Mouse (Mus musculus) hindbrain, embryonic 10.5 days (tissue): ENCODE results near the gene Zbtb20. TPM values are rescaled to one million over a fixed set of nuclear protein-coding genes. Genes with fewer than 3 reads are reported as not detected.

Experiments
- DNase-seq: peaks from one replicate; pipeline ENCODE4 v3.0.0-alpha.2; 2017; ENCODE audit warnings: low spot score
- H3K27ac ChIP-seq: fragments of 300-500 bp; sonication (generic); 2 replicates; pipeline ENCODE4 v1.5.1; 2016; ENCODE audit warnings: mild to moderate bottlenecking, moderate library complexity
- H3K27me3 ChIP-seq: fragments of 300-500 bp; sonication (generic); 2 replicates; pipeline ENCODE4 v1.6.1; 2016; ENCODE audit warnings: mild to moderate bottlenecking; ENCODE audit not compliant: poor library complexity, insufficient read depth, severe bottlenecking
- H3K36me3 ChIP-seq: fragments of 300-500 bp; sonication (generic); 2 replicates; pipeline ENCODE4 v1.6.1; 2016; ENCODE audit warnings: mild to moderate bottlenecking, moderate library complexity
- H3K4me1 ChIP-seq: fragments of 300-500 bp; sonication (generic); replicated peaks from 2 replicates; pipeline ENCODE4 v1.6.1; 2016; ENCODE audit warnings: mild to moderate bottlenecking
- H3K4me3 ChIP-seq: fragments of 300-500 bp; sonication (generic); 2 replicates; pipeline ENCODE4 v1.5.1; 2016; ENCODE audit warnings: mild to moderate bottlenecking, moderate library complexity
- H3K9me3 ChIP-seq: fragments of 300-500 bp; sonication (generic); 2 replicates; pipeline ENCODE4 v1.6.1; 2016; ENCODE audit warnings: mild to moderate bottlenecking, moderate library complexity
- WGBS: fragments of 180-500 bp; shearing (Covaris S2); methylation state at CpG from one replicate; pipeline ENCODE4 v1.1.7; 2016; 5-methylcytosine and 5-hydroxymethylcytosine counted together
- polyA plus RNA-seq: library from polyadenylated mRNA; unstranded; fragments of >200 nt; fragmentation: Nextera tagmentation; extraction: Ambion mirVana; gene quantifications from 2 replicates; pipeline ENCODE4 v1.2.1, GENCODE M21; 2016

Zbtb20 gene
- polyA plus RNA-seq, 1 experiment from 2014 or later: 41.3 TPM

GRCm38 (mm10) chr16:43370496-43371020 is 494.9 kb downstream of the Zbtb20 start:
- no peaks in the 10 kb centered on the region for H3K9me3 ChIP-seq
- H3K4me3 ChIP-seq: no peak overlapping the region
- no peak for DNase-seq
- H3K4me1 ChIP-seq: no peaks in the 10 kb centered on the region
- 89% methylated on average over 3 of the region's 3 CpGs for WGBS
- H3K27ac ChIP-seq: no peak overlapping the region
- H3K27me3 ChIP-seq: no peaks in the 10 kb centered on the region
- H3K36me3 ChIP-seq: no peaks in the 10 kb centered on the region

DNA sequence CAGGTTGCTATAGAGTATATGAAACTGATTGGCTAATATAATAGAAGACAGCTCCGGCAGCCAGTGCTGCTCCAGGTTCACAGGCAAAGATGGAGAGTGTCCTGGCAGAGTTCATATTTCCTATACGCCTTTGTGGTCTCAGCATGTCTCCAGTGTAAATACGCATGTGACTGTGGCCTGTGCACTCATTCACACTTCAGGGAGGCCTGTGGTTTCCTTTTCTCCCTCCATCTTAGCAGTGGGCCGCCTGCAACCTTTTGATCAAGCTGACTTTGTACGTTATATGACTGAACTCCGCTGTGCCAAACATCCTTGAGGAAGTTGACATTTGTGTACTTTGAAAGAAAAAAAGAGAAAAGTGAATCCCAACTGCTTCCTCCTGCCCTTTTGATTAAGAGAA is 501.1 kb downstream of the Zbtb20 start:
- Histone ChIP-seq H3K27ac (no peak overlapping the region), H3K4me3 (no peak overlapping the region), H3K36me3 (no peaks in the 10 kb centered on the region), H3K27me3 (no peaks in the 10 kb centered on the region), H3K9me3 (no peaks in the 10 kb centered on the region), H3K4me1 (no peaks in the 10 kb centered on the region)
- DNase-seq: no peak
- WGBS: 74% methylated on average over 6 of the region's 6 CpGs

DNA sequence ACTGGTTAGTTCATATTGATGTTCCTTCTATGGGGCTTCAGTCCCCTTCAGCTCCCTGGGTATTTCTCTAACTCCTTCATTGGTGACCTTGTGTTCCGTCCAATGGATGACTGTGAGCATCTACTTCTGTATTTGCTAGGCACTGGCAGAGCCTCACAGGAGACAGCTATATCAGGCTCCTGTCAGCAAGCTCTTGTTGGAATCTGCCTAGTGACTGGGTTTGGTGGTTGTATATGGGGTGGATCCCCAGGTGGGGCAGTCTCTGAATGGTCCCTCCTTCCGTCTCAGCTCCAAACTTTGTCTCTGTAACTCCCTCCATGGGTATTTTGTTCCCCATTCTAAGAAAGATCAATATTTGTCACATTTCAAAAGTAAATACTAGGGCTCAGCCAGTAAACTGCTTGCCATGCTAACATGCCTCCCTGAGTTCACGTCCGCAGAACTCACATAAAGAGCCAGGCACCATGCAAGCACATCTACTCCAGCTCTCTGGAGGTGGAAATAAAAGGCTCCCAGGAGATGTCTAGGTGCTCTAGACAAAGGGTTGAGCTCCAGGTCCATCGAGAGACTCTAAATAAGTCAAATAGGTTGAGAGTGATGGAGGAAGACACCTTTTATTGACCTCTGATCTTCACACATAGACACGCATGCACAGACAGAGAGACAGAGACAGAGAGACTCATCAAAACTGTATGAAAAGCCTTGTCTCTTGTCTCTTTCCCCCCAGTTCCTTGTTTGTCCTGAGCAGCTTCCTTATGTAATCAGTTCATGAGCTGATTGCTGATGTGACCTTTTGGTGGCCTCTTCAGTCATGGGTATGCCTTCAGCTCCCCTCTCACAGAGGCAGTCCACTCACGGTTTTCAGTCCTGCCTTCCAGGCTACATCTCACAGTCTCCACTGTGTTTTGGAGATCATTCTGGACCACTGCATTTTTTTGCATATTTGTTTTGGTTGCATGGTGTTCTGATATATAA is 504.0 kb downstream of the Zbtb20 start:
- Histone ChIP-seq H3K27me3 (no peaks in the 10 kb centered on the region), H3K9me3 (no peaks in the 10 kb centered on the region), H3K27ac (no peak overlapping the region), H3K4me1 (no peaks in the 10 kb centered on the region), H3K36me3 (no peaks in the 10 kb centered on the region), H3K4me3 (no peak overlapping the region)
- WGBS: 88% methylated on average over 7 of the region's 7 CpGs
- no peak for DNase-seq

DNA sequence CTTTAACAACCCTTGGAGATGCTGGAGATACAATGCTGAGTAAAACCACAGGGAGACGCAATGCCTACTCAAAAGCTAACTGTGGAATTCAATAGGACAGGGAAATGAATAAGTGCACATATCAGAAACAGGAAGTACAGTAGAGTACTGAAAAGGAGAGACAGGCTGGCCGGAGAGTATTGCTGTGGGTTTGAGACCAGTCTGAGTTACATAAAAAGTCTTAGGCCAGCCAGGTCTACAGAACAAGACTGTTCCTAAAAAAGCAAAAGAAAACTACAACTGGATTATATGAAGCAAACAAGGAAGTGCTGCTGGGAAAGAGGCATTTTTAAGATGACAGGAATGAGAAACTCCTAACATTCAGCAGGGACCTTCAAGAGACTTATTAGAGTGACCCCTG is 505.5 kb downstream of the Zbtb20 start:
- H3K27me3 ChIP-seq: no peaks in the 10 kb centered on the region
- H3K9me3 ChIP-seq: no peaks in the 10 kb centered on the region
- H3K27ac ChIP-seq: no peak overlapping the region
- 91% methylated on average over 2 of the region's 2 CpGs for WGBS
- no peaks in the 10 kb centered on the region for H3K36me3 ChIP-seq
- no peak overlapping the region for H3K4me3 ChIP-seq
- H3K4me1 ChIP-seq: peaks cover 6% of the 10 kb centered on the region
- no peak for DNase-seq

DNA sequence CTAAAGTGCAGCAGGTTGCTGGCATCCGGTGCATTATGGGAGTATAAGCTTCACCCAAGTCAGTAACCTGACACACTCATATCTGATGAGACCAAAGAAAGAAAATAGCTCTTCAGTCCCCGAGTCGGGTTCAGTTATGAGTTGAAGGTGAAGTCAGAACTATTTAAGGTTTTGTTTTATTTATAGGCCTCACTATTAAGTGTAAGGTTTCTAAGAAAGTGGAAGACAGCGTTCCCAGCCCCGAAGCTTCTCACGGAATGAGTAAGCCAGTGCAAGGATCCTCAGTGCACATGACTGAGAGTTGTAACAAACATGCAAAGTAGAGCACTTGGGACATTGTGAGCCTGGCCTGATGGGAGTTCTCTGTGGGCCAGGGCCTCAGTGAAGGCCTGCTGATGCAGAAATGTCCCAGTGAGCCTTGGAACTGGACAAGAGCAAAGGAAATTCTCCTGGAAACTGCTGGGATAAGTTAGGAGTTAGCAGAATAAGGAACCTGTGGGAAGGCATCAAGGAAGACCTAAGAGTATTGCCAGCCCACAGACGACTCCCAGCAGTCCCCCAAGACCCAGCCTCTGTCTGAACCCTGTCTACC is 507.6 kb downstream of the Zbtb20 start:
- no peak for DNase-seq
- Histone ChIP-seq H3K9me3 (no peaks in the 10 kb centered on the region), H3K36me3 (no peaks in the 10 kb centered on the region), H3K27me3 (no peaks in the 10 kb centered on the region), H3K4me1 (peaks cover 8% of the 10 kb centered on the region), H3K27ac (no peak overlapping the region), H3K4me3 (no peak overlapping the region)
- WGBS: 84% methylated on average over 7 of the region's 7 CpGs

GRCm38 (mm10) chr16:43384953-43385619 is 509.4 kb downstream of the Zbtb20 start:
- DNase-seq: no peak
- H3K27me3 ChIP-seq: no peaks in the 10 kb centered on the region
- H3K9me3 ChIP-seq: no peaks in the 10 kb centered on the region
- WGBS: 92% methylated on average over 4 of the region's 4 CpGs
- H3K4me1 ChIP-seq: peaks cover 8% of the 10 kb centered on the region
- no peak overlapping the region for H3K4me3 ChIP-seq
- no peaks in the 10 kb centered on the region for H3K36me3 ChIP-seq
- H3K27ac ChIP-seq: no peak overlapping the region

GRCm38 (mm10) chr16:43385620-43386210 is 510.0 kb downstream of the Zbtb20 start:
- no peak for DNase-seq
- no peaks in the 10 kb centered on the region for H3K36me3 ChIP-seq
- peaks cover 8% of the 10 kb centered on the region for H3K4me1 ChIP-seq
- no peak overlapping the region for H3K4me3 ChIP-seq
- no peaks in the 10 kb centered on the region for H3K27me3 ChIP-seq
- no peaks in the 10 kb centered on the region for H3K9me3 ChIP-seq
- whole genome bisulfite sequencing: 66% methylated on average over 5 of the region's 5 CpGs
- no peak overlapping the region for H3K27ac ChIP-seq

DNA sequence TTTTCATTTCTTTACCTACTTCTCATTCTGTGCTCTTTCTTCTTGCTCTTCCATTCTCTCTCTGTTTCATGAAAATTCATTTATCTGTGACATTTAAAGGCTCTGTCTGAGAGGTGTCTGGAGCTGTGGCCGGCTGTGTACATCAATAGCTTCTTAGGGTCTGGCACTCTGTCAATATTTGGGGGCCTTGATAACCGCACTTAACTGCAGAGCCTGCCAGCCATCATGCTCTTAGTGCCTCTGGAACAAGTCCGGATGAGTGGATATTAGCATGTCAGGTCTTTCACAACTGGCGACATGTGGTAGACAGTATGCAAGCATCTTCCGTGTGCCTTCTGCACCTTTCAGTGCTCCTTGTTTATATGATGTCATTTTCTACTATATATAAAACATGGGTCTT is 510.7 kb downstream of the Zbtb20 start:
- no peak overlapping the region for H3K27ac ChIP-seq
- H3K4me3 ChIP-seq: no peak overlapping the region
- no peaks in the 10 kb centered on the region for H3K27me3 ChIP-seq
- H3K36me3 ChIP-seq: no peaks in the 10 kb centered on the region
- DNase-seq: no peak
- H3K9me3 ChIP-seq: no peaks in the 10 kb centered on the region
- H3K4me1 ChIP-seq: peaks cover 8% of the 10 kb centered on the region
- WGBS: 88% methylated on average over 5 of the region's 5 CpGs

GRCm38 (mm10) chr16:43388389-43388788 is 512.7 kb downstream of the Zbtb20 start:
- Histone ChIP-seq H3K27ac (no peak overlapping the region), H3K9me3 (no peaks in the 10 kb centered on the region), H3K4me3 (no peak overlapping the region), H3K27me3 (no peaks in the 10 kb centered on the region), H3K4me1 (peaks cover 8% of the 10 kb centered on the region), H3K36me3 (no peaks in the 10 kb centered on the region)
- WGBS: 93% methylated on average over 5 of the region's 5 CpGs
- no peak for DNase-seq

DNA sequence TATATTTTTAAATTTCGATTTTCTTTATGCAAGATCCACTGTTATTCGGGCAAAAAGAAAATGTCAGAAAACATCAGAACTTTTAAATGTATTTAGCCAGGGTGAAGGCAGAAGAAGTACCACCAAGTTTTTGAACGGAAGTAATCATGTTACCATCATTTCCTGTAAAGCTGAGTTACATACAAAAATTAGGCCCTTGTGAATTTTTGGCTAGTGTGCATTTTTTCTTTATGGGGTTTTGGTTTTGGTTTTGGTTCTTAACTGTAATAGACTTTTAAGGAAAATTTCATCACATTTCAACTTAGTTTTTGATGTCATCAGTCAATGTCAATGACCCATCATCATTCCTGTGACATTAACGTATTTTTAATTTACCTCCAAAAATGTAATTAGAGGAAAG is 514.7 kb downstream of the Zbtb20 start:
- Histone ChIP-seq H3K4me1 (peaks cover 13% of the 10 kb centered on the region), H3K9me3 (no peaks in the 10 kb centered on the region), H3K27me3 (no peaks in the 10 kb centered on the region), H3K36me3 (no peaks in the 10 kb centered on the region), H3K27ac (no peak overlapping the region), H3K4me3 (no peak overlapping the region)
- WGBS: 88% methylated on average over 4 of the region's 4 CpGs
- DNase-seq: no peak

DNA sequence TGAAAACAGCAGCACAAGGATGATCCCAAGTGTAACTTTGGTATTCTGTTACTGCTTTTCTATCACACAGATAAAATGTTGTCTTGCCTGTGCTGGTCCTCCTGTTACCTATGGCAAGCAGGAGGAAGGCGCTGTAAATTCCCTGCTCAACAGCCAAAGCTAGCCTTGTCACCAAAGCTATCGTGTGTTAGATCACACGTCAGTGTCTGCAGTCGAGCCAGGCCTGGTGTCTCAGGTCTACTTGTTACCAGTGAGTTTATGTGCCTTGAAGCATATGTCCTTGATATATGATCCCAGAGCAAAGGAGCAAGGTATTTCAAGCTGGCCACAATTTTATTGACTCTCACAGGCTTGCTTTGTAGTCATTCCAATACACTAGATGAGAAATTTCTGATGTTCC is 517.7 kb downstream of the Zbtb20 start:
- no peak for DNase-seq
- H3K36me3 ChIP-seq: no peaks in the 10 kb centered on the region
- H3K9me3 ChIP-seq: no peaks in the 10 kb centered on the region
- 84% methylated on average over 4 of the region's 4 CpGs for WGBS
- H3K4me3 ChIP-seq: no peak overlapping the region
- H3K27ac ChIP-seq: no peak overlapping the region
- H3K27me3 ChIP-seq: no peaks in the 10 kb centered on the region
- H3K4me1 ChIP-seq: peaks cover 4% of the 10 kb centered on the region; the same call in 1 of the 2 replicates

DNA sequence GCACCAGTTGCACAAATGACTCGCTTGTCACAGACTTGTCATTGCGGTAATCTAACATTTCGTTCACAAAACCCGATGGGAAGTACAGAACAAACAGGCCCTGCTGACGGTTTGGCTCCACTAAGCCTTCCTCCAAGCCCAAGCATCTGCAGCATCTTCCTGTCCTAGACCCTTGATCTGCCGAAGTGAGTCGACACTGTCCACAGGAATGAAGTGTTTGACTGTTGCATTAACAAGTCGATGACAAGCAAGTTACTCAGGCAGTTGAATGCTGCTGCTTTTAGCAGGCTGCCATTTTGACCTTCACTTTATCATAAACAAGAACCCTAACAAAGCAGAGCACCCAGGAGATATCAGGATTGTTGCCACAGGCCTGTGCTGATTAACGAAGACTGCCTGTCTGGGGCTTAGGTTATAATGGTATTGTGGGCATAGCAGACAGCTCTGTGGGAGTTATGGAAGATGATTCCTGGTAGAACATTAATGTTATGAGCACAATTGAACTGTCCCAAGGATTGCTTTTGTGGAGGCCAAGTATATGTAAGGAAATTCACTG is 518.4 kb downstream of the Zbtb20 start:
- H3K27ac ChIP-seq: no peak overlapping the region
- H3K4me3 ChIP-seq: no peak overlapping the region
- no peaks in the 10 kb centered on the region for H3K36me3 ChIP-seq
- no peaks in the 10 kb centered on the region for H3K9me3 ChIP-seq
- WGBS: 73% methylated on average over 9 of the region's 9 CpGs
- H3K4me1 ChIP-seq: peaks cover 4% of the 10 kb centered on the region; the same call in 1 of the 2 replicates
- no peak for DNase-seq
- H3K27me3 ChIP-seq: no peaks in the 10 kb centered on the region
